Mouse (Mus musculus): Measurements from ENCODE around the gene Slc10a1.
"Not testable (repeated sequence)": the region's sequence is repeated elsewhere in the genome, so short reads cannot be mapped to it uniquely, and the experiment has no call there.

Gene Slc10a1

GRCm38 (mm10) chr12:80967918-80968317 lies 587 bp downstream of the Slc10a1 start:
- DNase-seq (ENCODE audit: extremely low read depth, low read depth), result no peak

- no peak for DNase-seq (ENCODE audit: extremely low read depth, low read depth)
Observed at GRCm38 (mm10) chr12:80966059-80966838, 2.3 kb downstream of the Slc10a1 start.

GRCm38 (mm10) chr12:80962566-80962965 lies 5.9 kb downstream of the Slc10a1 start:
- no peak for DNase-seq (ENCODE audit: extremely low read depth, low read depth)

- no peak for DNase-seq (ENCODE audit: extremely low read depth, low read depth)
Observed at GRCm38 (mm10) chr12:80957961-80958360, 10.5 kb downstream of the Slc10a1 start.

GRCm38 (mm10) chr12:80956039-80956438 lies 12.5 kb downstream of the Slc10a1 start:
- no peak for DNase-seq (ENCODE audit: extremely low read depth, low read depth)

GRCm38 (mm10) chr12:80952526-80952925 lies 16.0 kb downstream of the Slc10a1 start:
- no peak for DNase-seq (ENCODE audit: extremely low read depth, low read depth)

- DNase-seq (ENCODE audit: extremely low read depth, low read depth), result no peak
Observed at GRCm38 (mm10) chr12:80951640-80952219, 16.8 kb downstream of the Slc10a1 start.

GRCm38 (mm10) chr12:80949603-80950002 lies 18.9 kb downstream of the Slc10a1 start:
- not testable (repeated sequence) for DNase-seq (ENCODE audit: extremely low read depth, low read depth)

GRCm38 (mm10) chr12:80948202-80948601 lies 20.3 kb downstream of the Slc10a1 start:
- DNase-seq (ENCODE audit: extremely low read depth, low read depth), result no peak

GRCm38 (mm10) chr12:80945996-80946355 lies 22.5 kb downstream of the Slc10a1 start:
- peak; percentile 80 for DNase-seq (ENCODE audit: extremely low read depth, low read depth)

GRCm38 (mm10) chr12:80945334-80945995 lies 23.0 kb downstream of the Slc10a1 start, which contains the start of gene Srsf5:
Gene Srsf5 (plus strand): TSS chr12:80945504.
- peak; percentile 87 for DNase-seq (ENCODE audit: extremely low read depth, low read depth)

GRCm38 (mm10) chr12:80944963-80945333 lies 23.6 kb downstream of the Slc10a1 start:
- DNase-seq (ENCODE audit: extremely low read depth, low read depth), result not testable (repeated sequence)

- DNase-seq (ENCODE audit: extremely low read depth, low read depth), result no peak
Observed at GRCm38 (mm10) chr12:80944204-80944603, 24.3 kb downstream of the Slc10a1 start.

GRCm38 (mm10) chr12:80943395-80943794 lies 25.1 kb downstream of the Slc10a1 start:
- DNase-seq (ENCODE audit: extremely low read depth, low read depth), result peak; percentile 76

GRCm38 (mm10) chr12:80941886-80942285 lies 26.6 kb downstream of the Slc10a1 start:
- no peak for DNase-seq (ENCODE audit: extremely low read depth, low read depth)

GRCm38 (mm10) chr12:80939165-80939564 lies 29.3 kb downstream of the Slc10a1 start:
- no peak for DNase-seq (ENCODE audit: extremely low read depth, low read depth)

GRCm38 (mm10) chr12:80938642-80939041 lies 29.9 kb downstream of the Slc10a1 start:
- peak; percentile 94 for DNase-seq (ENCODE audit: extremely low read depth, low read depth)

- DNase-seq (ENCODE audit: extremely low read depth, low read depth), result no peak
Observed at GRCm38 (mm10) chr12:80937331-80938029, 31.0 kb downstream of the Slc10a1 start.

GRCm38 (mm10) chr12:80936751-80937150 lies 31.8 kb downstream of the Slc10a1 start:
- no peak for DNase-seq (ENCODE audit: extremely low read depth, low read depth)

- DNase-seq (ENCODE audit: extremely low read depth, low read depth), result no peak
Observed at GRCm38 (mm10) chr12:80932865-80933264, 35.6 kb downstream of the Slc10a1 start.

- no peak for DNase-seq (ENCODE audit: extremely low read depth, low read depth)
Observed at GRCm38 (mm10) chr12:80931402-80932140, 36.9 kb downstream of the Slc10a1 start.
